Mouse (Mus musculus): ENCODE results near the gene Gsn.

DNA sequence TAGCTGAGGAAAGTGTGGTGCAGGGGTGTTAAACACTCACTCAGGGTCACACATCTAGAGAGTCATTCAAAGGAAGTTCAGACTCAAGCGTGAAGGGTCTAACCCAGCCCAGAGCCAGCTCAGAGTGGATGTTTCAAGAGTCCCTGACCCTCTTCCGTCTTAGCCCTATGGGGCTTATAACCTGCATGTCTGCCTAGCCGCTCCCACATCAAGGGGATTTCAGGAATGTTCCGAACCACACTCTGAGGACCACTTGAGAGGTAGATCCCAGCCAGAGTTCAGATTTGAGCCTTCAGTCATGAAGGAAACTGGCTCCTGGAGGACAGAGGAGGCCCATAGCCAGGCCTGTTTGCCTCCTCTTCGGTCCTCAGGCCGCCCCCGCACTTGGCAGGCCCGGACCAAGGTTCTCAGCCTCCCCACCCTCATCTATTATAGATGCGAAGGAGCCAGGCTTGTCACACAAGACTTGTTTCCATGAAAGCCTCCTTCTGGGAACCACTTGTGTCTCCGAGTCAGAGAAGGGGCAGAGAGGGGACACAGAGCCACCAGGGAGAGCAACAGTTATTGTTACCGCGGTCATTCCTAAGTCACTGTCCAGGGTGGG lies 30.9 kb downstream of the Gsn start:
- TF ChIP-seq CTCF (conservative IDR thresholded peaks at IDR 0.05; ENCODE audit: low read length) (no peak), POU5F1 (IDR thresholded peaks at IDR 0.05; ENCODE audit: borderline replicate concordance, low read length) (no peak), NANOG (IDR thresholded peaks at IDR 0.05; ENCODE audit: borderline replicate concordance, low read length) (no peak)
